Mouse (Mus musculus): Measurements from ENCODE around the gene Tspan4. TPM values are rescaled to one million over a fixed set of nuclear protein-coding genes. Genes with fewer than 3 reads are reported as not detected.

Tspan4 gene
- polyA plus RNA-seq, 1 experiment = 40.9 TPM

GRCm38 (mm10) chr7:141541681-141542080 is 66.6 kb downstream of the Tspan4 start:
- no peak for DNase-seq (ENCODE audit: extremely low spot score in 1 of 2, low spot score in 1 of 2)

GRCm38 (mm10) chr7:141542588-141542987 is 67.5 kb downstream of the Tspan4 start:
- DNase-seq (ENCODE audit: extremely low spot score in 1 of 2, low spot score in 1 of 2) = no peak

Other genes starting within 250 kb of the Tspan4 start
- gene Phrf1, start 246.5 kb upstream of the Tspan4 start, polyA plus RNA-seq (2012; rRNA removed) = 31.0 and 35.1 TPM in 2 replicates
- 7.7 and 8.6 TPM in 2 replicates for gene Irf7, start 208.8 kb upstream of the Tspan4 start, polyA plus RNA-seq (2012; rRNA removed)
- not detected in 2 replicates for gene Cdhr5, start 198.5 kb upstream of the Tspan4 start, polyA plus RNA-seq (2012; rRNA removed)
- gene Sct, start 196.1 kb upstream of the Tspan4 start, polyA plus RNA-seq (2012; rRNA removed) = 12.4 and 29.9 TPM in 2 replicates
- gene Drd4, start 183.2 kb upstream of the Tspan4 start, polyA plus RNA-seq (2012; rRNA removed) = 0.44 and 0.48 TPM in 2 replicates
- gene Deaf1, start 147.6 kb upstream of the Tspan4 start, polyA plus RNA-seq (2012; rRNA removed) = 43.0 and 43.8 TPM in 2 replicates
- 60.4 and 64.8 TPM in 2 replicates for gene Tmem80, start 147.5 kb upstream of the Tspan4 start, polyA plus RNA-seq (2012; rRNA removed)
- 4.4 and 5.5 TPM in 2 replicates for gene Eps8l2, start 136.4 kb upstream of the Tspan4 start, polyA plus RNA-seq (2012; rRNA removed)
- 151 and 152 TPM in 2 replicates for gene Taldo1, start 83.0 kb upstream of the Tspan4 start, polyA plus RNA-seq (2012; rRNA removed)
- 49.9 and 55.6 TPM in 2 replicates for gene Gatd1, start 61.1 kb upstream of the Tspan4 start, polyA plus RNA-seq (2012; rRNA removed)
- 204 and 235 TPM in 2 replicates for gene Cend1, start 45.7 kb upstream of the Tspan4 start, polyA plus RNA-seq (2012; rRNA removed)
- gene Slc25a22, start 37.3 kb upstream of the Tspan4 start, polyA plus RNA-seq (2012; rRNA removed) = 227 and 251 TPM in 2 replicates
- gene Pidd1, start 31.2 kb upstream of the Tspan4 start, polyA plus RNA-seq (2012; rRNA removed) = 3.3 and 3.5 TPM in 2 replicates
- 556 and 592 TPM in 2 replicates for gene Rplp2, start 27.9 kb upstream of the Tspan4 start, polyA plus RNA-seq (2012; rRNA removed)
- 27.5 and 29.8 TPM in 2 replicates for gene Pnpla2, start 20.0 kb upstream of the Tspan4 start, polyA plus RNA-seq (2012; rRNA removed)
- 5.1 and 8.7 TPM in 2 replicates for gene Cracr2b, start 14.1 kb upstream of the Tspan4 start, polyA plus RNA-seq (2012; rRNA removed)
- gene Cd151, start 7.8 kb upstream of the Tspan4 start, polyA plus RNA-seq (2012; rRNA removed) = 61.0 and 61.7 TPM in 2 replicates
- gene Polr2l, start 108 bp upstream of the Tspan4 start, polyA plus RNA-seq (2012; rRNA removed) = 41.5 and 47.6 TPM in 2 replicates
- 35.8 and 46.7 TPM in 2 replicates for gene Chid1, start 64.6 kb downstream of the Tspan4 start, polyA plus RNA-seq (2012; rRNA removed)
- gene Ap2a2, start 86.9 kb downstream of the Tspan4 start, polyA plus RNA-seq (2012; rRNA removed) = 94.5 and 96.8 TPM in 2 replicates
- gene Muc6, start 180.1 kb downstream of the Tspan4 start, polyA plus RNA-seq (2012; rRNA removed) = 0.08 TPM in 2 replicates
- 0.58 and 2.8 TPM in 2 replicates for gene Muc2, start 215.1 kb downstream of the Tspan4 start, polyA plus RNA-seq (2012; rRNA removed)

Measured in frontal cortex, adult 2 months (tissue).